Mouse (Mus musculus): ENCODE results near the gene Acot12. TPM values are rescaled to one million over a fixed set of nuclear protein-coding genes. Genes with fewer than 3 reads are reported as not detected.

Gene Acot12
- total RNA-seq, 2 experiments from 2014 or later, result 0.39 to 4.9 TPM

GRCm38 (mm10) chr13:91824845-91825550 lies 83.7 kb downstream of the Acot12 start:
- DNase-seq (ENCODE audit: low spot score in 2 of 2), result no peak

- no peak for DNase-seq (ENCODE audit: low spot score in 2 of 2)
Observed at GRCm38 (mm10) chr13:91826066-91826465, 84.8 kb downstream of the Acot12 start.

- DNase-seq (ENCODE audit: low spot score in 2 of 2), result no peak
Observed at GRCm38 (mm10) chr13:91827876-91828275, 86.6 kb downstream of the Acot12 start.

Small RNA genes lying within 50 kb of the gene (microRNA-seq; reads per million reads assigned to microRNA genes)
- gene Gm27656, result not detected

Other genes with a start within 250 kb of the Acot12 start
- gene Zcchc9, start 66.2 kb downstream of the Acot12 start, total RNA-seq (2021), result 10 to 100 TPM; 31.1 to 33.0 TPM
- gene Ckmt2, start 135.4 kb downstream of the Acot12 start, total RNA-seq (2021), result 1 to 10 TPM; 6.5 to 7.6 TPM

Data from adrenal gland, postnatal 4 days (tissue).